Mouse (Mus musculus) CD4-positive, CD25-positive, alpha-beta regulatory T cell, adult 9 weeks (primary cell): ENCODE results near the gene Tspan4. TPM values are rescaled to one million over a fixed set of nuclear protein-coding genes. Genes with fewer than 3 reads are reported as not detected.

Experiments used
- polyA plus RNA-seq: library from polyadenylated mRNA; unstranded; fragments of 100-300 nt; shearing (Covaris generic); gene quantifications from one replicate; pipeline ENCODE4 v1.2.1, GENCODE M21; 2017

Gene Tspan4
- 1.9 TPM for polyA plus RNA-seq

DNA sequence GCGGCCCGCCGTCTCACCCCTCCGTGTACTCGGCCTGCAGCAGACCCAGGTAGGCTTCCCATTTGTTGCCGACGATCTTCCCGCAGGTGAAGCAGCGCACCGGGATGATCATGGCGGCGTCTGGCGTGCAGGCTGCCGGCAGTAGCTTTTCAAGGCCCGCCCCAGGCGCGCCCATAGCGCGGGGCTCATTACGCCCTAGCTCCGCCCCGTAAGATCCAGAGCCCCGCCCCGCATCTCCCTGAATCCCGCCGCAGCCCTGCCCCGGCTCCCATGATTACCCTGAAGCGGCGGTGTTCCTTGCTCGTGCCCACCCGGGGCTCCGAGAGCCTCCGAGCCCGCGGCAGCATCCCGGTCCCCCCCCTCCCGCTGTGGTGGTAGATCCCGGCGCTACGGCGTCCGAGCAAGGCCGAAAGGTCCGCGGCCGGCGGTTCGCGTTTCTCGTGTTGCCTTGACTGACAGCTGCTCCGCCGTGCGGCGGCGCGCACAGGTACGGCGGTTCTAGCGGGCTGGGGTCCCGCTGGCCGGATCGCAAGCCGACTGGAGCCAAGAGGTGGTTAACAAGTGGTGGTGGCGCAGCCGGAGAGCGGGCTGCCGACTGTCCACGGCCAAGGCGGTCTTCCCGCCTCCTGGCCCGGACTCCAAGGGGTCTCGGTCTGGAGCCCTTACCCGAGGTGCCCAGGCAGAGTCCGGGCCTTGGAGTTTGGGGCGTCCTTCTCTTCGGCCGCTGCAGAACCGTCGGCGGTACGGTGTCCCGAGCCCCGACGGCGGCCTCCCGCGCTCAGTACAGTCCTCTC lies at the start of gene Tspan4, which contains the start of gene Polr2l:
TSS of gene Tspan4 (plus strand) at position 230 of the 794 bp plus-strand sequence.
TSS of gene Polr2l (minus strand) at position 122 of the 794 bp plus-strand sequence.

GRCm38 (mm10) chr7:141429310-141429709 lies 45.7 kb upstream of the Tspan4 start, which contains the start of gene Cend1:
Gene Cend1 (minus strand): TSS chr7:141429491.

GRCm38 (mm10) chr7:141437178-141438120 lies 37.6 kb upstream of the Tspan4 start, which contains the start of gene Slc25a22:
Gene Slc25a22 (minus strand): TSS chr7:141437892.

DNA sequence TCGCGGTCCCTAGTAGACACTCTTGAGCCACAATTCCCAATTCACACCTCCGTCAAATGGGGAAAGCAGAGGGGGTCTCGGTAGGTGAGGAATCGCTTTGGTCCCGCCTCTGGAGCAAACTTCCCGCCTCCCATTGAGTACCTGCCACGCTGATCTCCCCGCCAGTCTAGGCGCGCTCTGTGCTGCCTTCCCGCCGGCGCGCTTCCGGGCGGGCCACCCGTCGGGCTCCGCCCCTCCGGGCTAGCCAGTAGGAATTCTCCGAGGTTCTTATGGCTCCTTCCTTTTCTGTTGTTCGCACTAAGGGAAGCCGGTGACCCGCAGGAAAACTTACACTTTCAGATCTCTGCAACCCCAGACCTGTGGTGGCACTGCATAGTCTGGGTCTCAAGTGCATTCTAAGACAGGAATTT lies 31.2 kb upstream of the Tspan4 start, which contains the start of gene Pidd1:
TSS of gene Pidd1 (minus strand) at position 198 of the 410 bp plus-strand sequence.

DNA sequence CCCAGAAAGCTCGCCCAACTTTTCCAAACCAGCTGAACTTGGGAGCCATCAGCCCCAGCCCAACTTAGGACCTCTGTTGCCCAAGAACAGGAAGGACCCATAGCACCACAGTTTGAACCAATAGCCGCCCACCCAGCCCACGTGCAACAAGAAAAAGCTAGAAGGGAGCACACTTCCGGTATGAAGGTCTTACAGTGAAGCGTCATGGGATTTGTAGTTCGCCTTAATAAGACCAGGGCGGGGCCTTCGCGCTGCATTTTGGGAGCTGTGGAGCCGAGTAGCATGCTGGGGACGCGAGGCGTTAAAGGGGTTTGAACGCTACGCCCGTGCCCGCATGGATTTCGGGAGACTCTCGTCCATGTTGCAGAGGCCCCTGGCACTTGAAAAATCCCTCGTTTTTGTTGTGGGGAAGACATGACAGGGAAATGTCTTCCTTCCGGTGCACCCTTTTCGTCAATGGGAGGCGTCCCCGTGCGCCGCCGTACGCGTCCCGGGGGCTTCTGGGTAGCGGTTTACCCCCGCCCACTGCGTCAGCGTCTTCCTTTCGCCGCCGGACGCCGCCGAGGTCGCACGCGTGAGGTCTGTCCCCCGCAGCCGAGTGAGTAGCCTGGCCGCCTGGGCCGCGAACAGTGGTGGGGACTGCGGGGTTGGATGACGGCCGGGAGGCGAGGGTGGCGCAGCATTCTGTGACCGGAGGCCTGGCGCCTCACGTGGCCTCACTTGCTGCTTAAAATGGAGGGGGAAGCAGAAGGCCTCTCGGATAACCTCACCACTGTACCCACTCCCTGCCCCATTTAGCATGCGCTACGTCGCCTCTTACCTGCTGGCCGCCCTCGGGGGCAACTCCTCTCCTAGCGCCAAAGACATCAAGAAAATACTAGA lies 27.7 kb upstream of the Tspan4 start, which contains the start of gene Rplp2:
TSS of gene Rplp2 (plus strand) at position 261 of the 882 bp plus-strand sequence.

DNA sequence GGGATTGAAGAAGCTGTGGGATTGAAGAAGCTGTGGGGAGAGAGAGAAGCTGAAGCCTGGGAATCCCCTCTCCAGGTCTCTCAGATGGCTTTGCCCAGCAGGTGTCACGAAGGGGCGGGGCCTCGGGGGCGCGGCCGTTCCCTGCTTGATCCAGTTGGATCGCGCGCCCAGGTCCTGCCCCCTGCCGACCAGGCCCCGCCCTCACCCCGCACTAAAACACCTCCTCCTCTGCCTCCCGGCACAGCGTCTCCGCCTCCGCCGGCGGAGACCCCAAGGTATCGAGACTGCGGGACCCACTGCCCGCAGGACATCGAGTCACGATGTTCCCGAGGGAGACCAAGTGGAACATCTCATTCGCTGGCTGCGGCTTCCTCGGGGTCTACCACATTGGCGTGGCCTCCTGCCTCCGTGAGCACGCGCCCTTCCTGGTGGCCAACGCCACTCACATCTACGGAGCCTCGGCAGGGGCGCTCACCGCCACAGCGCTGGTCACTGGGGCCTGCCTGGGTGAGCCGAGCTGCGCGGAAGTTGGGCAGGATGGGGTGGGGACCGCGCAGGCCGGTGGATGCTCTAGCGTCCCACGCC lies 20.0 kb upstream of the Tspan4 start, which contains the start of gene Pnpla2:
TSS of gene Pnpla2 (plus strand) at position 232 of the 585 bp plus-strand sequence.

GRCm38 (mm10) chr7:141460391-141461113 lies 14.5 kb upstream of the Tspan4 start, which contains the start of gene Cracr2b:
Gene Cracr2b (plus strand): TSS chr7:141461094.

DNA sequence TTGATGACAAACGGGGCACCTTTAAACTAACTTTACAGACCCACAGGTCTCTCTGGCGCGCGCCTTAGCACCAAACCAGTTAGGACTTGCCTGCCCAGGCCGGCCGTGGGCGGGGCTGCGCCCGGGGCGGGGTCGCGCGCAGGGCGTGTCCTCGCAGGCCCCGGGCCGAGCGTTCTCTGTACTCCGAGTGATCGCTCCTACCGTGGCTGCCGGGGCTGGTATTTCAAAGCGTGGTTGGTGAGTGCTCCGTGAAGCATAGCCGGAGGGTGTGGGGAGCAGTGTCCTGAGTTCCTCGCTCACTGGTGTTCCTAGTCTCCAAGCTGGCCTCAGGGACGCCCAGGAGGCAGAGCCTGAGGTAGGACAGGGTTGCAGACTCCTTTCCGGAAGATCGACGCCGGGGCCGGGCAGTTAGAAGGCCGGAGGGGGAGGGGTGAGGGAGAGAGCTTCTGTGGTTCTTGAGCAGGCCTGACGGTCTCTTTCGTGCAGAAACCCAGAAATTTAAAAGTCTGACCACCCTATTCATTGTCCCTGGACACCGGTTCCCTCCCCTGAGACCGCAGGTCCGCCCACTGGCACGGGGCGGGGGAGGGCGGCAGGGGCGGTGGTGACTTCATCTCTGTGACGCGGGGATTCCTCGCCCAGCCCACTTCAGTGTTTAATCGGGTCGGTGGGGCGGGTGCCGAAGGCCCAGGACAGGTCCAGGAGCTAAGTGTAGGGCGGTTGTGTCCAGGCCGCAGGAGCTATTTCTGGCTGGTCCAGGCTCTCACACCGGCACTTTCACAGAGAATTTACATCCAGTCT lies 7.6 kb upstream of the Tspan4 start, which contains the start of gene Cd151:
TSS of gene Cd151 (plus strand) at position 163 of the 801 bp plus-strand sequence.

DNA sequence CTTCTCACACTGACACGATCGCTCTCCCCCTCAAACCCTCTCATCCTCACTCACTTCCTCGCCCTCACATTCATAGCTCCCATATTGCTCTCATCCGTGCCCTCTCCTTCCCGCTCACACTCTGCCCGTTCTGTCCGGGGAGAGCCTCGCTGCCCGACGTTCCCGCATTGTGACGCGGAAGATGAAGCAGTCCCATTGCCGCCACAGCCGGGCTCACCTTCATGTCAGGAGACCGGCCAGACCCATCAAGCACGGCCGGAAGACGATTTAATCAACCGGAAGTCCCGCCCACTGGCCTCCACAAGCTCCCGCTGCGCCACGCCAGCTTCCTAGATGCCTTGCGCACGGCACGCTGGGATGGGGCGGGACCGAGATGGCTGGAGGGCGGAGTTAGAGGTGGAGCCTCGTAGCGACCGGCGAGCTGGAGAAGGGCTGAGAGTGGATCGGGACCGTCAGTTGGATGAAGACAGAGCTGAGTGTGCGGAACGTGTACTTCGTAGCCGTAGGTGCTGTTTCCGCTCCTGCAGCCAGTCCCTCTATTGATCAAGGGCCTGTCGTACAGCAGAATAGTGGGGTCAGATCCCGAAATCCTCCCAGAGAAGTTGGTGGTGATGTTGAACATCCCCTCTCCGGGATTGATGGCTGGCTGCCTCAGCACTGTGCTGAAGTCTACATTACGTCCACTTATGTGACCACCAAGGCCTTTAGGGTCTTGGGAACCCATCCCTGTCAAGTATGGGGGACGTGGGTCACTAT lies 64.7 kb downstream of the Tspan4 start, which contains the start of gene Chid1:
TSS of gene Chid1 (minus strand) at position 302 of the 756 bp plus-strand sequence.

Other genes with a start within 250 kb of the Tspan4 start
- gene Phrf1, start 246.5 kb upstream of the Tspan4 start, polyA plus RNA-seq: 122 TPM
- 160 TPM for gene Irf7, start 208.8 kb upstream of the Tspan4 start, polyA plus RNA-seq
- gene Cdhr5, start 198.5 kb upstream of the Tspan4 start, polyA plus RNA-seq: not detected
- not detected for gene Sct, start 196.1 kb upstream of the Tspan4 start, polyA plus RNA-seq
- not detected for gene Drd4, start 183.2 kb upstream of the Tspan4 start, polyA plus RNA-seq
- 15.6 TPM for gene Deaf1, start 147.6 kb upstream of the Tspan4 start, polyA plus RNA-seq
- gene Tmem80, start 147.5 kb upstream of the Tspan4 start, polyA plus RNA-seq: 48.1 TPM
- not detected for gene Eps8l2, start 136.4 kb upstream of the Tspan4 start, polyA plus RNA-seq
- gene Taldo1, start 83.0 kb upstream of the Tspan4 start, polyA plus RNA-seq: 372 TPM
- 91.0 TPM for gene Gatd1, start 61.1 kb upstream of the Tspan4 start, polyA plus RNA-seq
- gene Cend1, start 45.7 kb upstream of the Tspan4 start, polyA plus RNA-seq: 0.27 TPM
- gene Slc25a22, start 37.3 kb upstream of the Tspan4 start, polyA plus RNA-seq: 87.4 TPM
- gene Pidd1, start 31.2 kb upstream of the Tspan4 start, polyA plus RNA-seq: 16.1 TPM
- 2,295 TPM for gene Rplp2, start 27.9 kb upstream of the Tspan4 start, polyA plus RNA-seq
- gene Pnpla2, start 20.0 kb upstream of the Tspan4 start, polyA plus RNA-seq: 109 TPM
- gene Cracr2b, start 14.1 kb upstream of the Tspan4 start, polyA plus RNA-seq: not detected
- gene Cd151, start 7.8 kb upstream of the Tspan4 start, polyA plus RNA-seq: 8.3 TPM
- 43.2 TPM for gene Polr2l, start 108 bp upstream of the Tspan4 start, polyA plus RNA-seq
- gene Chid1, start 64.6 kb downstream of the Tspan4 start, polyA plus RNA-seq: 21.2 TPM
- gene Ap2a2, start 86.9 kb downstream of the Tspan4 start, polyA plus RNA-seq: 15.8 TPM
- gene Muc6, start 180.1 kb downstream of the Tspan4 start, polyA plus RNA-seq: 0.12 TPM
- gene Muc2, start 215.1 kb downstream of the Tspan4 start, polyA plus RNA-seq: not detected